Mouse (Mus musculus) yolk sac, embryonic 10.5 days (tissue): Measurements from ENCODE around the gene Pde9a.

Experiments
- DNase-seq: peaks from one replicate; pipeline ENCODE4 v3.0.0-alpha.2; 2017; ENCODE audit warnings: low spot score

The Pde9a gene

GRCm38 (mm10) chr17:31470766-31471418, 84.9 kb downstream of the Pde9a start:
- no peak for DNase-seq

- no peak for DNase-seq
Measured at GRCm38 (mm10) chr17:31474388-31474787, 88.4 kb downstream of the Pde9a start.

GRCm38 (mm10) chr17:31478606-31479005, 92.6 kb downstream of the Pde9a start:
- no peak for DNase-seq

GRCm38 (mm10) chr17:31479108-31479844, 93.3 kb downstream of the Pde9a start:
- DNase-seq, result peak; percentile 83

GRCm38 (mm10) chr17:31486616-31487198, 100.7 kb downstream of the Pde9a start:
- DNase-seq, result no peak

- DNase-seq, result peak; percentile 67
Measured at GRCm38 (mm10) chr17:31487433-31488060, 101.5 kb downstream of the Pde9a start.

GRCm38 (mm10) chr17:31491355-31491754, 105.3 kb downstream of the Pde9a start:
- no peak for DNase-seq

GRCm38 (mm10) chr17:31492416-31492815, 106.4 kb downstream of the Pde9a start:
- DNase-seq, result peak; percentile 76

GRCm38 (mm10) chr17:31494989-31495388, 109.0 kb downstream of the Pde9a start:
- no peak for DNase-seq

GRCm38 (mm10) chr17:31497726-31498125, 111.7 kb downstream of the Pde9a start:
- DNase-seq, result no peak

- no peak for DNase-seq
Measured at GRCm38 (mm10) chr17:31499725-31500124, 113.7 kb downstream of the Pde9a start.

GRCm38 (mm10) chr17:31500416-31500815, 114.4 kb downstream of the Pde9a start:
- DNase-seq, result no peak

GRCm38 (mm10) chr17:31500908-31501307, 114.9 kb downstream of the Pde9a start:
- no peak for DNase-seq

- no peak for DNase-seq
Measured at GRCm38 (mm10) chr17:31502261-31502927, 116.4 kb downstream of the Pde9a start.

- no peak for DNase-seq
Measured at GRCm38 (mm10) chr17:31503337-31503736, 117.3 kb downstream of the Pde9a start.

GRCm38 (mm10) chr17:31503936-31504335, 117.9 kb downstream of the Pde9a start:
- no peak for DNase-seq

- DNase-seq, result no peak
Measured at GRCm38 (mm10) chr17:31505013-31505412, 119.0 kb downstream of the Pde9a start.

- DNase-seq, result peak; percentile 47
Measured at GRCm38 (mm10) chr17:31506282-31506681, 120.3 kb downstream of the Pde9a start.

GRCm38 (mm10) chr17:31510944-31511343, 124.9 kb downstream of the Pde9a start:
- DNase-seq, result no peak

- peak; percentile 91 for DNase-seq
Measured at GRCm38 (mm10) chr17:31511792-31512495, 125.9 kb downstream of the Pde9a start.

- no peak for DNase-seq
Measured at GRCm38 (mm10) chr17:31512593-31512992, 126.6 kb downstream of the Pde9a start.

- DNase-seq, result no peak
Measured at GRCm38 (mm10) chr17:31514696-31515095, 128.7 kb downstream of the Pde9a start.
